Mouse (Mus musculus) telencephalon, adult 2 months (tissue): ENCODE data around the gene Mapt.

Experiments used
- DNase-seq: peaks from one replicate; pipeline ENCODE4 v3.0.0-alpha.2; 2011; ENCODE audit warnings: low read depth, low spot score

Gene Mapt

GRCm38 (mm10) chr11:104367486-104368190 lies 136.4 kb downstream of the Mapt start:
- DNase-seq = no peak

GRCm38 (mm10) chr11:104376291-104376690 lies 145.1 kb downstream of the Mapt start:
- no peak for DNase-seq

- no peak for DNase-seq
These were observed 148.4 kb downstream of the Mapt start for GRCm38 (mm10) chr11:104379635-104380034.
